Mouse (Mus musculus) myocyte (in vitro differentiated cells): Measurements from ENCODE around the gene Vwa8. TPM values are rescaled to one million over a fixed set of nuclear protein-coding genes. Genes with fewer than 3 reads are reported as not detected.

ENCODE experiments used
- H3K27me3 ChIP-seq: one replicate; pipeline ENCODE4 v1.6.1; 2011; ENCODE audit not compliant: control insufficient read depth, insufficient read depth, insufficient read length
- H3K36me3 ChIP-seq: one replicate; pipeline ENCODE4 v1.6.1; 2011; ENCODE audit not compliant: control insufficient read depth, insufficient read depth
- H3K4me2 ChIP-seq: one replicate; pipeline ENCODE4 v1.6.1; 2011; ENCODE audit warnings: low read depth, control low read depth
- H3K4me3 ChIP-seq: one replicate; pipeline ENCODE4 v1.5.1; 2011; ENCODE audit warnings: mild to moderate bottlenecking, control low read depth, moderate library complexity
- H3K79me2 ChIP-seq: one replicate; pipeline ENCODE4 v1.6.1; 2011; ENCODE audit not compliant: control insufficient read depth, insufficient read depth
- H3ac ChIP-seq: one replicate; pipeline ENCODE4 v1.6.1; 2011; ENCODE audit not compliant: control insufficient read depth, insufficient read length
- CEBPB ChIP-seq: IDR thresholded peaks from 2 replicates; pipeline ENCODE4 v1.6.1; 2011; ENCODE audit warnings: mild to moderate bottlenecking, moderate library complexity; ENCODE audit not compliant: poor library complexity, insufficient read depth, severe bottlenecking
- E2F4 ChIP-seq: IDR thresholded peaks from one replicate; pipeline ENCODE4 v1.6.1; 2011; ENCODE audit warnings: mild to moderate bottlenecking, control low read depth, moderate library complexity; ENCODE audit not compliant: insufficient read depth
- MAX ChIP-seq: IDR thresholded peaks from one replicate; pipeline ENCODE4 v1.6.1; 2011; ENCODE audit warnings: low read depth, mild to moderate bottlenecking, control low read depth
- MYOD1 ChIP-seq, 3 experiments: IDR thresholded peaks; one replicate each; pipeline ENCODE4 v1.6.1; 2011; ENCODE audit warnings: control low read depth in 2 of 3, low read depth in 2 of 3, mild to moderate bottlenecking in 2 of 3, moderate library complexity in 1 of 3; ENCODE audit not compliant: insufficient read length in 2 of 3, control insufficient read depth in 1 of 3
- MYOG ChIP-seq, 3 experiments: IDR thresholded peaks; one replicate each; pipeline ENCODE4 v1.6.1; 2011; ENCODE audit warnings: control low read depth in 2 of 3, low read depth in 2 of 3, mild to moderate bottlenecking in 2 of 3; ENCODE audit not compliant: insufficient read length in 2 of 3, control insufficient read depth in 1 of 3, insufficient read depth in 1 of 3
- POLR2A ChIP-seq: IDR thresholded peaks from one replicate; pipeline ENCODE4 v1.6.1; 2011; ENCODE audit warnings: low read depth, mild to moderate bottlenecking, control low read depth, moderate library complexity; ENCODE audit not compliant: insufficient read length
- POLR2AphosphoS2 ChIP-seq: IDR thresholded peaks from one replicate; pipeline ENCODE4 v1.6.1; 2011; ENCODE audit warnings: low read depth, control low read depth; ENCODE audit not compliant: insufficient read length
- REST ChIP-seq: IDR thresholded peaks from one replicate; pipeline ENCODE4 v1.6.1; 2011; ENCODE audit warnings: mild to moderate bottlenecking, control low read depth, moderate library complexity; ENCODE audit not compliant: insufficient read depth, insufficient read length
- SRF ChIP-seq: IDR thresholded peaks from one replicate; pipeline ENCODE4 v1.6.1; 2011; ENCODE audit warnings: low read depth; ENCODE audit not compliant: control insufficient read depth, insufficient read length
- TCF12 ChIP-seq: IDR thresholded peaks from one replicate; pipeline ENCODE4 v1.6.1; 2011; ENCODE audit warnings: mild to moderate bottlenecking, control low read depth; ENCODE audit not compliant: poor library complexity, insufficient read depth, severe bottlenecking
- TCF3 ChIP-seq: IDR thresholded peaks from one replicate; pipeline ENCODE4 v1.6.1; 2011; ENCODE audit warnings: low read depth, control low read depth; ENCODE audit not compliant: insufficient read length
- USF1 ChIP-seq: IDR thresholded peaks from one replicate; pipeline ENCODE4 v1.6.1; 2011; ENCODE audit warnings: low read depth, mild to moderate bottlenecking, control low read depth, moderate library complexity
- polyA plus RNA-seq: library from polyadenylated mRNA; unstranded; fragments of >200 nt; fragmentation: generic; extraction: Trizol; gene quantifications from one replicate; pipeline ENCODE4 v1.2.1, GENCODE M21; 2012; ENCODE audit warnings: missing spikeins

Vwa8 gene
- polyA plus RNA-seq: 20.1 TPM

GRCm38 (mm10) chr14:78848941-78849911 is at the start of gene Vwa8:
Gene Vwa8, plus strand, starts transcription at chr14:78849052.
- no peaks in the 10 kb centered on the region for H3K79me2 ChIP-seq
- TF ChIP-seq CEBPB (no peak), REST (no peak), POLR2A (peak; percentile 84), TCF3 (no peak), MYOG (IDR thresholded peaks at IDR 0.05; ENCODE audit: control insufficient read depth in 1 of 3, insufficient read depth in 1 of 3, insufficient read length in 2 of 3, low read depth in 2 of 3) (peak in 2 of 3 experiments; percentile 48 to 51), MAX (no peak), POLR2AphosphoS2 (peak; percentile 66), USF1 (no peak), TCF12 (no peak), SRF (no peak), MYOD1 (IDR thresholded peaks at IDR 0.05; ENCODE audit: control insufficient read depth in 1 of 3, insufficient read length in 2 of 3, low read depth in 2 of 3) (peak in 1 of 3 experiments; percentile 47), E2F4 (no peak)
- H3K4me3 ChIP-seq: peak within 1 kb of the TSS; percentile 41
- no peaks in the 10 kb centered on the region for H3K36me3 ChIP-seq
- peak within 1 kb of the TSS; percentile 83 for H3K4me2 ChIP-seq
- peak within 1 kb of the TSS; percentile 56 for H3ac ChIP-seq
- H3K27me3 ChIP-seq: no peaks in the 10 kb centered on the region

DNA sequence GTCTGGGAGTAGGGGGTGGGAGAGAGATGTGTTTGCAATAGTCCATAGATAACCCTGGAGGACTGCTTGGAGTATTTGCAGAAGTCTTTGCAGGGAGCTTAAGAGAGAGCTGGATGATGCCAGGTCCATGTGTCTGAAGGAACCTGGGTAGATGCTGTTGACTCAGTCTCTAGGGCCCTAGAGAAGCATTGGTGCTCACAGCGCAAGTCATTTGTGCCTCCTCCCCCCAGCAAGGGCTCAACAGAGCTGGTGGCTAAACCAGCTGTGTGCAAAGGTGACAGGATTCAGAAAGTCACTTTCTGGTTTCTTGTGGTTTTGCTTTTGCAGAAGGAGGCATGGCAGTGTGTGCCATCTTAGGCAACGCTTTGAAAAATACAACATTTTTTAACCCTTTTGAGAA is 46.5 kb upstream of the Vwa8 start:
- no peaks in the 10 kb centered on the region for H3K36me3 ChIP-seq
- peaks cover 6% of the 10 kb centered on the region for H3K27me3 ChIP-seq
- TF ChIP-seq E2F4: no peak
- TF ChIP-seq SRF: no peak
- TF ChIP-seq MYOG (IDR thresholded peaks at IDR 0.05; ENCODE audit: control insufficient read depth in 1 of 3, insufficient read depth in 1 of 3, insufficient read length in 2 of 3, low read depth in 2 of 3): no peak
- no peak for TF ChIP-seq POLR2AphosphoS2
- TF ChIP-seq MYOD1 (IDR thresholded peaks at IDR 0.05; ENCODE audit: control insufficient read depth in 1 of 3, insufficient read length in 2 of 3, low read depth in 2 of 3): no peak
- no peak for TF ChIP-seq MAX
- no peak for TF ChIP-seq POLR2A
- TF ChIP-seq TCF12: no peak
- no peak for TF ChIP-seq USF1
- no peak for TF ChIP-seq CEBPB
- TF ChIP-seq TCF3: no peak
- H3K4me3 ChIP-seq: no peak overlapping the region
- H3ac ChIP-seq: no peak overlapping the region
- H3K79me2 ChIP-seq: no peaks in the 10 kb centered on the region
- H3K4me2 ChIP-seq: no peak overlapping the region

- TF ChIP-seq CEBPB: no peak
- TF ChIP-seq POLR2AphosphoS2: no peak
- TF ChIP-seq MAX: no peak
- TF ChIP-seq E2F4: no peak
- TF ChIP-seq TCF3: no peak
- TF ChIP-seq REST: no peak
- no peak for TF ChIP-seq TCF12
- no peak for TF ChIP-seq MYOD1 (IDR thresholded peaks at IDR 0.05; ENCODE audit: control insufficient read depth in 1 of 3, insufficient read length in 2 of 3, low read depth in 2 of 3)
- TF ChIP-seq USF1: no peak
- TF ChIP-seq SRF: no peak
- TF ChIP-seq POLR2A: no peak
- H3ac ChIP-seq: no peak overlapping the region
Measured at GRCm38 (mm10) chr14:78803924-78804323, 44.9 kb upstream of the Vwa8 start.

GRCm38 (mm10) chr14:78812896-78813295 is 36.0 kb upstream of the Vwa8 start:
- peaks cover 13% of the 10 kb centered on the region for H3K27me3 ChIP-seq
- no peak for TF ChIP-seq POLR2A
- no peak overlapping the region for H3ac ChIP-seq
- H3K36me3 ChIP-seq: no peaks in the 10 kb centered on the region
- H3K4me3 ChIP-seq: no peak overlapping the region
- no peaks in the 10 kb centered on the region for H3K79me2 ChIP-seq
- no peak overlapping the region for H3K4me2 ChIP-seq

More at GRCm38 (mm10) chr14:78803924-78804323, 44.9 kb upstream of the Vwa8 start:
- no peak overlapping the region for H3K4me2 ChIP-seq
- no peak overlapping the region for H3K4me3 ChIP-seq
- no peaks in the 10 kb centered on the region for H3K79me2 ChIP-seq
- no peaks in the 10 kb centered on the region for H3K36me3 ChIP-seq
- H3K27me3 ChIP-seq: peaks cover 6% of the 10 kb centered on the region

- H3K79me2 ChIP-seq: no peaks in the 10 kb centered on the region
- H3K36me3 ChIP-seq: no peaks in the 10 kb centered on the region
- TF ChIP-seq SRF (no peak), REST (no peak)
- H3K27me3 ChIP-seq: peaks cover 9% of the 10 kb centered on the region
- no peak overlapping the region for H3ac ChIP-seq
- no peak overlapping the region for H3K4me2 ChIP-seq
- H3K4me3 ChIP-seq: no peak overlapping the region
Measured at GRCm38 (mm10) chr14:78816411-78816810, 32.4 kb upstream of the Vwa8 start.
